Mouse (Mus musculus): ENCODE data around the gene Msi2.
A peak's percentile ranks its signal among the peaks of the same experiment; 100 is the strongest.

The Msi2 gene

GRCm38 (mm10) chr11:88359736-88360135 is 358.6 kb downstream of the Msi2 start:
- no peak for DNase-seq (ENCODE audit: low spot score)

- DNase-seq (ENCODE audit: low spot score) = peak; percentile 21
Measured at GRCm38 (mm10) chr11:88357325-88357724, 361.0 kb downstream of the Msi2 start.

GRCm38 (mm10) chr11:88356598-88357290 is 361.6 kb downstream of the Msi2 start:
- peak; percentile 80 for DNase-seq (ENCODE audit: low spot score)

GRCm38 (mm10) chr11:88356016-88356415 is 362.3 kb downstream of the Msi2 start:
- no peak for DNase-seq (ENCODE audit: low spot score)

- DNase-seq (ENCODE audit: low spot score) = no peak
Measured at GRCm38 (mm10) chr11:88354771-88355170, 363.5 kb downstream of the Msi2 start.

- DNase-seq (ENCODE audit: low spot score) = no peak
Measured at GRCm38 (mm10) chr11:88351722-88352473, 366.4 kb downstream of the Msi2 start.

GRCm38 (mm10) chr11:88348690-88349089 is 369.6 kb downstream of the Msi2 start:
- DNase-seq (ENCODE audit: low spot score) = no peak

GRCm38 (mm10) chr11:88348056-88348455 is 370.3 kb downstream of the Msi2 start:
- DNase-seq (ENCODE audit: low spot score) = no peak

GRCm38 (mm10) chr11:88346066-88346465 is 372.2 kb downstream of the Msi2 start:
- DNase-seq (ENCODE audit: low spot score) = no peak

- DNase-seq (ENCODE audit: low spot score) = no peak
Measured at GRCm38 (mm10) chr11:88337926-88338325, 380.4 kb downstream of the Msi2 start.

GRCm38 (mm10) chr11:88334893-88335292 is 383.4 kb downstream of the Msi2 start:
- no peak for DNase-seq (ENCODE audit: low spot score)

GRCm38 (mm10) chr11:88332309-88332934 is 385.9 kb downstream of the Msi2 start:
- DNase-seq (ENCODE audit: low spot score) = no peak

GRCm38 (mm10) chr11:88331722-88332121 is 386.6 kb downstream of the Msi2 start:
- DNase-seq (ENCODE audit: low spot score) = no peak

GRCm38 (mm10) chr11:88330799-88331198 is 387.5 kb downstream of the Msi2 start:
- DNase-seq (ENCODE audit: low spot score) = no peak

- DNase-seq (ENCODE audit: low spot score) = no peak
Measured at GRCm38 (mm10) chr11:88328813-88329595, 389.3 kb downstream of the Msi2 start.

GRCm38 (mm10) chr11:88327016-88327415 is 391.3 kb downstream of the Msi2 start:
- DNase-seq (ENCODE audit: low spot score) = peak; percentile 31

GRCm38 (mm10) chr11:88318850-88319249 is 399.5 kb downstream of the Msi2 start:
- DNase-seq (ENCODE audit: low spot score) = no peak

- DNase-seq (ENCODE audit: low spot score) = no peak
Measured at GRCm38 (mm10) chr11:88315393-88315792, 402.9 kb downstream of the Msi2 start.

GRCm38 (mm10) chr11:88314471-88314870 is 403.8 kb downstream of the Msi2 start:
- DNase-seq (ENCODE audit: low spot score) = no peak

- DNase-seq (ENCODE audit: low spot score) = peak; percentile 78
Measured at GRCm38 (mm10) chr11:88313512-88313911, 404.8 kb downstream of the Msi2 start.

- DNase-seq (ENCODE audit: low spot score) = no peak
Measured at GRCm38 (mm10) chr11:88311606-88312005, 406.7 kb downstream of the Msi2 start.

- DNase-seq (ENCODE audit: low spot score) = no peak
Measured at GRCm38 (mm10) chr11:88310773-88311172, 407.5 kb downstream of the Msi2 start.

Measured in embryo, embryonic 10 days (tissue).